Mouse (Mus musculus) heart, embryonic 13.5 days (tissue): ENCODE measurements around the gene Dtd2. TPM values are rescaled to one million over a fixed set of nuclear protein-coding genes. Genes with fewer than 3 reads are reported as not detected.

Experiments
- ATAC-seq: fragments of 200-750 bp; cut with Nextera tagmentation; 2 replicates; pipeline ENCODE4 v1.8.0; 2017; ENCODE audit warnings: moderate TSS enrichment; ENCODE audit not compliant: insufficient number of reproducible peaks, low FRiP score, low TSS enrichment; ENCODE audit errors: extremely low read depth
- H3K27ac ChIP-seq: fragments of 300-500 bp; sonication (generic); replicated peaks from 2 replicates; pipeline ENCODE4 v1.5.1; 2015; ENCODE audit warnings: moderate library complexity, mild to moderate bottlenecking, inconsistent platforms
- H3K27me3 ChIP-seq: fragments of 300-500 bp; sonication (generic); replicated peaks from 2 replicates; pipeline ENCODE4 v1.6.1; 2015; ENCODE audit warnings: mild to moderate bottlenecking, inconsistent platforms
- H3K36me3 ChIP-seq: fragments of 300-500 bp; sonication (generic); 2 replicates; pipeline ENCODE4 v1.6.1; 2015; ENCODE audit warnings: mild to moderate bottlenecking, inconsistent platforms
- H3K4me1 ChIP-seq: fragments of 300-500 bp; sonication (generic); 2 replicates; pipeline ENCODE4 v1.6.1; 2015; ENCODE audit warnings: inconsistent platforms
- H3K4me2 ChIP-seq: fragments of 300-500 bp; sonication (generic); 2 replicates; pipeline ENCODE4 v1.6.1; 2015; ENCODE audit warnings: inconsistent platforms, mild to moderate bottlenecking, moderate library complexity
- H3K4me3 ChIP-seq: fragments of 300-500 bp; sonication (generic); 2 replicates; pipeline ENCODE4 v1.5.1; 2015; ENCODE audit warnings: moderate library complexity, mild to moderate bottlenecking, inconsistent platforms
- H3K9ac ChIP-seq: fragments of 300-500 bp; sonication (generic); 2 replicates; pipeline ENCODE4 v1.6.1; 2015; ENCODE audit warnings: inconsistent platforms, mild to moderate bottlenecking, moderate library complexity
- H3K9me3 ChIP-seq: fragments of 300-500 bp; sonication (generic); 2 replicates; pipeline ENCODE4 v1.6.1; 2016; ENCODE audit warnings: inconsistent platforms
- WGBS: fragments of 180-500 bp; shearing (Covaris S2); methylation state at CpG from one replicate; pipeline ENCODE4 v1.1.7; 2015; ENCODE audit warnings: mixed read lengths; 5-methylcytosine and 5-hydroxymethylcytosine counted together
- polyA plus RNA-seq: library from polyadenylated mRNA; unstranded; fragments of >200 nt; fragmentation: Nextera tagmentation; extraction: Ambion mirVana; gene quantifications from 2 replicates; pipeline ENCODE4 v1.2.1, GENCODE M21; 2015

The Dtd2 gene
- 15.7 and 18.1 TPM in 2 replicates for polyA plus RNA-seq

- Histone ChIP-seq H3K4me3 (peak within 1 kb of the TSS; percentile 87), H3K27me3 (no peaks in the 10 kb centered on the region), H3K9ac (peak within 1 kb of the TSS; percentile 90), H3K27ac (peak within 1 kb of the TSS; percentile 78), H3K4me1 (peaks cover 13% of the 10 kb centered on the region), H3K9me3 (no peaks in the 10 kb centered on the region), H3K36me3 (peaks cover 10% of the 10 kb centered on the region), H3K4me2 (peak within 1 kb of the TSS; percentile 82)
- peak; percentile 93 for ATAC-seq
- 2% methylated on average over 46 of the region's 46 CpGs for WGBS
Measured at GRCm38 (mm10) chr12:52005877-52006632, at the start of gene Dtd2. Gene Dtd2 (minus strand): TSS chr12:52006501.

DNA sequence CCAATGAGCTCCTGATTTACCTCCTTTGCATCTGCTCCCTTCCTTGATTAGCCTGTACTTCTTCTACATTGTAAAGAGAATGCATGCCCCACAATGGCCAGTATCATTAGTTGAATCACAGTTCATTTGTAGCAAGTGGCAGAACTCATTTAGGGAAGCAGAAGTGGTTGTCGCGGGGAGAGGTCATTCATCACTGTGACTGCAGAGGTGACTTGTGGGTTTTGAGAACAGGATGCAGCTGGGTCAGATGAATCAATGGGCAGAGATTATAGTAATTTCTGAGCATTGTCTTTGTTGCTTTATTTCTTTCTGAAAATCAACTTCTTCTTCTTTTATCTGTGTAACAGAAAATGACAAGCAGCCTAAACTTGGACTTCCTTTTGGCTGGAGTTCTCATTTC is 43.0 kb upstream of the Dtd2 start:
- H3K36me3 ChIP-seq = no peaks in the 10 kb centered on the region
- 62% methylated on average over 2 of the region's 2 CpGs for WGBS
- H3K27me3 ChIP-seq = no peaks in the 10 kb centered on the region
- H3K4me1 ChIP-seq = no peaks in the 10 kb centered on the region
- H3K4me3 ChIP-seq = no peak overlapping the region
- no peak for ATAC-seq
- no peak overlapping the region for H3K4me2 ChIP-seq
- H3K9ac ChIP-seq = no peak overlapping the region
- H3K9me3 ChIP-seq = no peaks in the 10 kb centered on the region
- no peak overlapping the region for H3K27ac ChIP-seq

DNA sequence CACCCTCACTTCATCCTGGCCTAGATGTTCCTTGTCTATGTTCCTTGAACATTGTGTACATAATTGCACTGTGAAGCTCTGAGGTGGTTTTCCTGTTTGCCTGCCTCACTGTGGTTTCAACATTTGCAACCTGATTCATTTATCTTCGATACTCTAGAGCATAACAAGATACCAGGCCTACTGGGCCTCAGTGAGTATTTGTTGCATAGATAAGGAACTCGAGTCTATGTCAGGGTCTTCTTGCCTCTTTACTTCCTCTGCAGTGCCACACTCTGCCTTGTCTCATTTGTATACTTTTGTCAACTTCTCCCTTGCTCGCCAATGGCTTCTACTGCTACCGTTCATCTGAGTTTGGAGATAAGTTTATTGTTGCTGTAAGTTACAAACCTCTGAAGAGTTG is 40.1 kb upstream of the Dtd2 start:
- Histone ChIP-seq H3K4me3 (no peak overlapping the region), H3K27ac (no peak overlapping the region), H3K27me3 (no peaks in the 10 kb centered on the region), H3K9me3 (no peaks in the 10 kb centered on the region), H3K4me2 (no peak overlapping the region), H3K9ac (no peak overlapping the region), H3K36me3 (no peaks in the 10 kb centered on the region), H3K4me1 (peaks cover 9% of the 10 kb centered on the region)
- ATAC-seq = no peak
- 49% methylated on average over 4 of the region's 4 CpGs for WGBS

- Histone ChIP-seq H3K27ac (0 out of 2 replicates have a peak overlapping the region, but pooled peaks have one; percentile 15), H3K4me2 (no peak overlapping the region), H3K4me1 (peaks cover 9% of the 10 kb centered on the region), H3K4me3 (no peak overlapping the region), H3K27me3 (no peaks in the 10 kb centered on the region), H3K9ac (no peak overlapping the region), H3K36me3 (no peaks in the 10 kb centered on the region), H3K9me3 (no peaks in the 10 kb centered on the region)
- ATAC-seq = no peak
- WGBS = 43% methylated on average over 10 of the region's 10 CpGs
Measured at GRCm38 (mm10) chr12:52042818-52043336, 36.6 kb upstream of the Dtd2 start.

DNA sequence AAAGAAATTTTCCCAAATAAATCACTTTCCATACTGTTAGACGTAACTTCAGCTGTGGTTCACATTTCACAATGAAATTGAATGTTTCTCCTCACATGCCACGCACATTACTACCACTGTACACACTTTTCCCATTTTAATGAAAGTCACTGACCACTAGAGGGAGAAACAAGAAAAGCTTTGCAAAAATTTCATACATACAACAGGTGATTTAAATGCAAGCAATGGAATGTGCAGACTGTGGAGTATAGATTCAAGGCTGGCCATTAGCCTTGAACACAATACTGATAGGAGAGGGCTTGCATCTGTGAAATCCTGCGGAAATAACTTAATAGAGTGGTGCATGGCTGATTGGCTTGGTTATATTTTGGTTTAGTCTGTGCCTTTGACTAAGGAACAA is 32.1 kb upstream of the Dtd2 start:
- WGBS = 58% methylated on average over 3 of the region's 3 CpGs
- Histone ChIP-seq H3K27me3 (no peaks in the 10 kb centered on the region), H3K27ac (no peak overlapping the region), H3K9ac (no peak overlapping the region), H3K9me3 (no peaks in the 10 kb centered on the region), H3K36me3 (no peaks in the 10 kb centered on the region), H3K4me1 (peaks cover 6% of the 10 kb centered on the region), H3K4me3 (no peak overlapping the region), H3K4me2 (no peak overlapping the region)
- ATAC-seq = no peak

GRCm38 (mm10) chr12:52034956-52035355 is 28.7 kb upstream of the Dtd2 start:
- Histone ChIP-seq H3K36me3 (no peaks in the 10 kb centered on the region), H3K4me2 (no peak overlapping the region), H3K27ac (no peak overlapping the region), H3K9ac (no peak overlapping the region), H3K9me3 (no peaks in the 10 kb centered on the region), H3K4me1 (no peaks in the 10 kb centered on the region), H3K4me3 (no peak overlapping the region), H3K27me3 (no peaks in the 10 kb centered on the region)
- ATAC-seq = no peak
- 75% methylated on average over 3 of the region's 3 CpGs for WGBS

DNA sequence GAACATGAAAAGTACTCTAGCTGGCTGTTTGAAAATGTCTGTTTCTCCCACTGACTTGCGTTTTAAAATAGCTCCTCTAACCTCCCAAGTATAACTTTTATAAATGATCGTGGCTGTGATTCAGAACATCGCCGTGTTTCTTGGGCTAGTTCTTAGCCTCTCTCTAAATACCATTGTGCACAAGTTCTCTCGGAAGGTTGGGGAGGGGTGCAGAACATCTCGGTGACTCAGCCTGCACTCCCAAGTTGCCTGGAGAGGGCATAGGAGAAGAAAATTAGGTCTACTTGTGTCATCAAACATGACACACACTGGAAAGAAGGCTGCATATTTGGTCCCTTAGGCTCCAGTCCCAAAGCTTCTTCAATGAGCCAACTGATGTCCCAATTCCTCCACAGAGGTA is 26.0 kb upstream of the Dtd2 start:
- no peaks in the 10 kb centered on the region for H3K27me3 ChIP-seq
- ATAC-seq = no peak
- no peak overlapping the region for H3K4me3 ChIP-seq
- WGBS = 75% methylated on average over 6 of the region's 6 CpGs
- no peak overlapping the region for H3K9ac ChIP-seq
- H3K9me3 ChIP-seq = no peaks in the 10 kb centered on the region
- no peak overlapping the region for H3K4me2 ChIP-seq
- H3K4me1 ChIP-seq = no peaks in the 10 kb centered on the region
- H3K27ac ChIP-seq = no peak overlapping the region
- no peaks in the 10 kb centered on the region for H3K36me3 ChIP-seq

GRCm38 (mm10) chr12:52027963-52028362 is 21.7 kb upstream of the Dtd2 start, which contains the start of gene Gpr33:
Gene Gpr33 (minus strand): TSS chr12:52028063.
- no peak within 1 kb of the TSS for H3K9ac ChIP-seq
- 88% methylated on average over 3 of the region's 3 CpGs for WGBS

DNA sequence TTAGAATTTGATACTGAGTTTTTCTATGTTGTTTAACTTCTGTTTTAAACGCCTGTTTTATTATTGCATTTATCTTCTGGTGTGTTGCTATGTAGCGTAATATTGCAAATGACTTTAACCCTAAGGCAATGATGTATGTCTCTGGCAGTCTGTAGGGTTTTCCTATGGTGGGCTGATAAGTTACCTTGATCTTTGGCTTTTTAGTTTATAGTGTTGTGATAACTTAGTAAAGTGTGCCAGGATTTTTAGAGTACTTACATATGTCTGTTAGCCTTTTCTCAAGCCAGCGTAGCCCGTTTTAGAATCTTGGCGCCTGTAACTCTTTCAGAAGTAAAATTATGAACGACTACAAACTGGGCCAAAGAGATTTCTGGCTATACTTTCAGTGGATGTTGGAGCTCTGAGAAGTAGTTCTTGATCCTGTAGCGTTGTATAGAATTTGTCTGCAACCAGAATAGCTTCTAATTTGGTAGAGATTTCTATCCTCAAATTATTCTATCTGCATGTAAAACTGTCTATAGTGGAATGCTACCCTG is 8.3 kb upstream of the Dtd2 start:
- Histone ChIP-seq H3K4me2 (no peak overlapping the region), H3K9me3 (no peaks in the 10 kb centered on the region), H3K36me3 (no peaks in the 10 kb centered on the region), H3K27me3 (no peaks in the 10 kb centered on the region), H3K4me3 (no peak overlapping the region), H3K4me1 (peaks cover 5% of the 10 kb centered on the region; the same call in 1 of the 2 replicates), H3K9ac (no peak overlapping the region), H3K27ac (no peak overlapping the region)
- WGBS = 67% methylated on average over 7 of the region's 7 CpGs
- no peak for ATAC-seq

More at GRCm38 (mm10) chr12:52027963-52028362, 21.7 kb upstream of the Dtd2 start, which contains the start of gene Gpr33:
- H3K27me3 ChIP-seq = no peaks in the 10 kb centered on the region
- no peak within 1 kb of the TSS for H3K4me3 ChIP-seq
- no peak within 1 kb of the TSS for H3K4me2 ChIP-seq
- H3K27ac ChIP-seq = no peak within 1 kb of the TSS
- no peak for ATAC-seq
- H3K9me3 ChIP-seq = no peaks in the 10 kb centered on the region
- H3K36me3 ChIP-seq = no peaks in the 10 kb centered on the region
- H3K4me1 ChIP-seq = no peaks in the 10 kb centered on the region

- no peaks in the 10 kb centered on the region for H3K27me3 ChIP-seq
- no peaks in the 10 kb centered on the region for H3K9me3 ChIP-seq
- H3K4me2 ChIP-seq = no peak overlapping the region
- no peak overlapping the region for H3K27ac ChIP-seq
- no peak overlapping the region for H3K4me3 ChIP-seq
- H3K4me1 ChIP-seq = peaks cover 5% of the 10 kb centered on the region; the same call in 1 of the 2 replicates
- no peaks in the 10 kb centered on the region for H3K36me3 ChIP-seq
- H3K9ac ChIP-seq = no peak overlapping the region
- ATAC-seq = no peak
- WGBS = 77% methylated on average over 11 of the region's 11 CpGs
Measured at GRCm38 (mm10) chr12:52014044-52014443, 7.7 kb upstream of the Dtd2 start.

DNA sequence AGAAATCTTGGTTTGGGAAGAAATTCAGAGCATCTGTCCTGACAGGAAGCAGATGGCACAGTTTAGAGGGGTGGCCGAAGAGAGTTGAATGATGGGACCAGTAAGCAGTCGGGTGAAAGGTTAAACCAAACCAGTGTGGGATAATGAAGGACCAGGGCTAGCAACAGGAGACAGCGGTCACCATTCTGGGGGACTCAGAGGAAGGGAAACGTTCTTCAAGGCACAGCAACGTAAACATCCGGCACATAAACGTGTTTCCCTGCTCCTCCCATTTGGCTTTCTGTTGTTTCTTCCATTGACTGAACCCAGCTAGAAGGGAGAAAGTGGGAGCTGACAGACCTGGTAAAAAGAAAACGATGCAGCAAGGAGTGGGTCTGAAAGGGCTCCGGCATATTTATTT is 7.0 kb upstream of the Dtd2 start:
- no peak for ATAC-seq
- Histone ChIP-seq H3K4me2 (no peak overlapping the region), H3K9me3 (no peaks in the 10 kb centered on the region), H3K4me1 (peaks cover 5% of the 10 kb centered on the region; the same call in 1 of the 2 replicates), H3K4me3 (no peak overlapping the region), H3K36me3 (no peaks in the 10 kb centered on the region), H3K27ac (no peak overlapping the region), H3K9ac (no peak overlapping the region), H3K27me3 (no peaks in the 10 kb centered on the region)
- 48% methylated on average over 9 of the region's 9 CpGs for WGBS
